Mouse (Mus musculus) liver, adult 2 months (tissue): Measurements from ENCODE around the gene Fcer1g. TPM values are rescaled to one million over a fixed set of nuclear protein-coding genes. Genes with fewer than 3 reads are reported as not detected.

Experiments used
- DNase-seq: peaks from one replicate; pipeline ENCODE4 v3.0.0-alpha.2; 2011; ENCODE audit warnings: low read depth, low spot score; ENCODE audit errors: extremely low read depth
- H3K27ac ChIP-seq: fragments of 200-500 bp; replicated peaks from 2 replicates; pipeline ENCODE4 v1.5.1; 2012; ENCODE audit warnings: low read depth, mild to moderate bottlenecking, control low read depth, inconsistent platforms, low read length; ENCODE audit not compliant: insufficient read depth
- H3K27me3 ChIP-seq: fragments of 200-500 bp; 2 replicates; pipeline ENCODE4 v1.6.1; 2012; ENCODE audit warnings: mild to moderate bottlenecking, moderate library complexity, low read length, inconsistent platforms; ENCODE audit not compliant: control insufficient read depth, insufficient read depth
- H3K36me3 ChIP-seq: fragments of 200-500 bp; 2 replicates; pipeline ENCODE4 v1.6.1; 2012; ENCODE audit warnings: low read length, inconsistent platforms; ENCODE audit not compliant: control insufficient read depth, insufficient read depth
- H3K4me1 ChIP-seq: fragments of 200-500 bp; 2 replicates; pipeline ENCODE4 v1.6.1; 2011; ENCODE audit warnings: low read length; ENCODE audit not compliant: control insufficient read depth, insufficient read depth
- H3K4me3 ChIP-seq: fragments of 200-500 bp; 2 replicates; pipeline ENCODE4 v1.5.1; 2011; ENCODE audit warnings: low read depth, mild to moderate bottlenecking, control low read depth, low read length, moderate library complexity; ENCODE audit not compliant: insufficient read depth
- H3K79me2 ChIP-seq: fragments of 200-500 bp; 2 replicates; pipeline ENCODE4 v1.6.1; 2012; ENCODE audit warnings: inconsistent platforms, mild to moderate bottlenecking, low read length, moderate library complexity; ENCODE audit not compliant: control insufficient read depth, insufficient read depth
- H3K9ac ChIP-seq: fragments of 200-500 bp; 2 replicates; pipeline ENCODE4 v1.6.1; 2012; ENCODE audit warnings: low read depth, mild to moderate bottlenecking, control low read depth, inconsistent platforms, low read length
- CTCF ChIP-seq: fragments of 200-500 bp; IDR thresholded peaks from 2 replicates; pipeline ENCODE4 v1.5.1; 2011; ENCODE audit warnings: low read depth, low read length, control low read depth
- POLR2A ChIP-seq: fragments of 200-500 bp; IDR thresholded peaks from 2 replicates; pipeline ENCODE4 v1.6.1; 2011; ENCODE audit warnings: low read length, control low read depth; ENCODE audit not compliant: insufficient read depth; ENCODE audit errors: extremely low read depth
- whole genome bisulfite sequencing: fragments of 180-500 bp; shearing (Covaris S2); methylation state at CpG from one replicate; pipeline ENCODE4 v1.1.7; 2018; 5-methylcytosine and 5-hydroxymethylcytosine counted together
- polyA plus RNA-seq: library from polyadenylated mRNA; depleted of rRNA; stranded (reverse); fragments of >200 nt; gene quantifications from 2 replicates; pipeline ENCODE4 v1.2.3, GENCODE M21; 2012
- total RNA-seq: library from RNA; depleted of rRNA; stranded (reverse); fragments of >200 nt; gene quantifications from 2 replicates; pipeline ENCODE4 v1.2.3, GENCODE M21; 2014

Gene Fcer1g
- total and polyA plus RNA-seq, 2 experiments: 6.4 to 50.7 TPM

- peak; percentile 76 for DNase-seq
- TF ChIP-seq POLR2A: no peak
- TF ChIP-seq CTCF: peak; percentile 90
- Histone ChIP-seq H3K4me1 (peaks cover 13% of the 10 kb centered on the region; the same call in 1 of the 2 replicates), H3K79me2 (no peaks in the 10 kb centered on the region), H3K9ac (no peak overlapping the region), H3K4me3 (no peak overlapping the region), H3K27me3 (no peaks in the 10 kb centered on the region), H3K27ac (no peak overlapping the region), H3K36me3 (no peaks in the 10 kb centered on the region)
- WGBS: 65% methylated on average over 24 of the region's 24 CpGs
Observed at GRCm38 (mm10) chr1:171256095-171256818, 22.1 kb upstream of the Fcer1g start.

- TF ChIP-seq POLR2A: no peak
- TF ChIP-seq CTCF: no peak
- Histone ChIP-seq H3K36me3 (no peaks in the 10 kb centered on the region), H3K79me2 (no peaks in the 10 kb centered on the region), H3K4me1 (peaks cover 9% of the 10 kb centered on the region), H3K9ac (no peak overlapping the region), H3K27ac (no peak overlapping the region), H3K27me3 (no peaks in the 10 kb centered on the region), H3K4me3 (no peak overlapping the region)
- WGBS: 87% methylated on average over 17 of the region's 17 CpGs
- DNase-seq: no peak
Observed at GRCm38 (mm10) chr1:171252415-171252814, 18.2 kb upstream of the Fcer1g start.

- Histone ChIP-seq H3K4me1 (peaks cover 8% of the 10 kb centered on the region), H3K4me3 (peak overlapping the region; percentile 41; the same call in 1 of the 2 replicates), H3K27me3 (no peaks in the 10 kb centered on the region), H3K9ac (peak overlapping the region; percentile 28; the same call in 1 of the 2 replicates), H3K36me3 (no peaks in the 10 kb centered on the region), H3K27ac (no peak overlapping the region), H3K79me2 (peaks cover under 1% of the 10 kb centered on the region; the same call in 1 of the 2 replicates)
- DNase-seq: no peak
- TF ChIP-seq POLR2A: no peak
- no peak for TF ChIP-seq CTCF
- WGBS: 46% methylated on average over 13 of the region's 13 CpGs
Observed at GRCm38 (mm10) chr1:171251594-171252324, 17.6 kb upstream of the Fcer1g start.

DNA sequence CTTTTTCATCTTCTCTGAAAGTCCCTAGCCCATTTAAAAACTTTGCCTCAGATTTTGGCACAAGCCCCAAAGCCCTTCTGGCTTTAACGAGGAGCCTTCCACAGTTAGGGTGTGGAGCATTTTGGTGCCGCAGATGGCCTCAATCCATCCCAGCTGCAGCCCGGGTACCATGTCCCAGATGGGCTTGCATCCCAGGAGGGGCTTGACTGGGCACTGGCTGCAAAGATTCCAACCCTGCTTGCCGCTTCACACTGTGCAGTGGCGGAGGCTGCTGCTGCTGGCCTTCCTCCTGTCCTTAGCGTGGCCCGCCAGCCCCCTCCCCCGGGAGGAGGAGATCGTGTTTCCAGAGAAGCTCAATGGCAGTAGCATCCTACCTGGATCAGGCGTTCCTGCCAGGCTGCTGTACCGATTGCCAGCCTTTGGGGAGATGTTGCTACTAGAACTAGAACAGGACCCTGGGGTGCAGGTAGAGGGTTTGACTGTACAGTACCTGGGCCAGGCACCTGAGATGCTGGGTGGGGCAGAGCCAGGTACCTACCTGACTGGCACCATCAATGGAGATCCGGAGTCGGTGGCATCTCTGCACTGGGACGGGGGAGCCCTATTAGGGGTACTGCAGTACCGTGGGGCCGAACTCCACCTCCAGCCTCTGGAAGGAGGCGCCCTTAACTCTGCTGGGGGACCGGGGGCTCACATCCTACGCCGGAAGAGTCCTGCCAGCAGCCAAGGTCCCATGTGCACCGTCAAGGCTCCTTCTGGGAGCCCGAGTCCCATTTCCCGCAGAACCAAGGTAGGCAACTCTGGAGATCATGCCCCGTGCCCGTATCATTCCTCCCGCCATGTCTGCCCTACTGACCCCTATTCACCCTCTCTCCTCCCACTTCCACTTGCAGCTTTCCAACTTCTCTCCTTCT is 16.8 kb upstream of the Fcer1g start, which contains the start of gene Ndufs2:
TSS of gene Ndufs2 (minus strand) at position 709 of the 914 bp plus-strand sequence.
- no peak for DNase-seq
- Histone ChIP-seq H3K4me1 (peaks cover 9% of the 10 kb centered on the region), H3K4me3 (peak within 1 kb of the TSS; percentile 41), H3K27me3 (no peaks in the 10 kb centered on the region), H3K79me2 (peaks cover 9% of the 10 kb centered on the region; the same call in 1 of the 2 replicates), H3K9ac (peak within 1 kb of the TSS; percentile 28; the same call in 1 of the 2 replicates), H3K27ac (no peak within 1 kb of the TSS), H3K36me3 (no peaks in the 10 kb centered on the region)
- 47% methylated on average over 26 of the region's 26 CpGs for WGBS
- no peak for TF ChIP-seq POLR2A
- TF ChIP-seq CTCF: no peak

DNA sequence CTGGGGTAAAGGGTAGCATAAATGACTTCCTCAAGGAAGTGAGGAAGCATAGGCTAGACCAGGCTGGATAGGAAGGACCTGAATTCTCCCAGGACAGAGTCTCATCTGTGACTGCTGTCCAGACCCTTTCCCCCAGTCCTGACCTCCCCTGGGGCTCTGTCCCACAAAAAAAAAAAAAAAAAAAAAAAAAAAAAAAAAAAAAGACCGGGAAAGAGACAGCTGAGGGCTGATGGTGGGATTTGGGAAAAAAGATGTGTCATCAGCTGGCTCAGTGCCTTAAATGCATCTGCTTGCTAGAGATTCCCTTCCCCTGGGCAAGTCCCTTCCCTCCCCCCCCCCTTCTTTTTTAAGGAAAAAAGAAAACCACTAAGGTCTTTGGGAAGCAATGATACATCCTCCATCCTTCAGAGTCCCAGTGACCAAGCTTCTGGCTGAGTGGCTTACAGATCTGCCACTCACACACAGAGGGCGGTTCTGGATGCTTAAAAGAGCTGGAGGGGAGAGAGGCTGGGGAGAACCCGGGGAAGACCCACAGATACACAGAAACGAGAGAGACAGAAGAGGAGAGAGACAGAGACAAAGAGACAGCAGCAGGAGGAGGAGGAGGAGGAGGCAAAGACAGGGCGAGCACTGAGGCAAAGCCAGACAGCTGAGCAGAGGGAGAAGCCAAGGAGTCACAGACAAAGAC is 15.9 kb upstream of the Fcer1g start, which contains the start of gene Adamts4:
TSS of gene Adamts4 (plus strand) at position 509 of the 688 bp plus-strand sequence.
- Histone ChIP-seq H3K27me3 (no peaks in the 10 kb centered on the region), H3K4me3 (peak within 1 kb of the TSS; percentile 41), H3K9ac (no peak within 1 kb of the TSS; the same call in 1 of the 2 replicates), H3K4me1 (peaks cover 10% of the 10 kb centered on the region), H3K27ac (no peak within 1 kb of the TSS), H3K36me3 (no peaks in the 10 kb centered on the region; the same call in 1 of the 2 replicates), H3K79me2 (peaks cover 9% of the 10 kb centered on the region; the same call in 1 of the 2 replicates)
- no peak for DNase-seq
- no peak for TF ChIP-seq POLR2A
- TF ChIP-seq CTCF: no peak
- WGBS: 50% methylated on average over 5 of the region's 5 CpGs
